Mouse (Mus musculus): ENCODE results near the gene Olfr1510.

GRCm38 (mm10) chr14:52427686-52428085 lies 13.5 kb upstream of the Olfr1510 start:
- no peak for TF ChIP-seq CTCF (IDR thresholded peaks at IDR 0.05)
- no peak for TF ChIP-seq POLR2A (IDR thresholded peaks at IDR 0.05; ENCODE audit: insufficient read depth, low read depth, low read length)
- no peak for TF ChIP-seq EP300 (IDR thresholded peaks at IDR 0.05; ENCODE audit: insufficient read depth, low read depth, low read length)

All from heart, adult 2 months (tissue).